Mouse (Mus musculus) heart, postnatal 0 days (tissue): Measurements from ENCODE around the gene Meaf6.

Experiments used
- CTCF ChIP-seq: IDR thresholded peaks from 2 replicates; pipeline ENCODE4 v1.5.1; 2016; ENCODE audit warnings: antibody characterized with exemption, control low read depth, low read depth
- EP300 ChIP-seq: IDR thresholded peaks from 2 replicates; pipeline ENCODE4 v1.6.1; 2016; ENCODE audit warnings: antibody characterized with exemption, low read depth

- no peak for TF ChIP-seq CTCF
- TF ChIP-seq EP300 = no peak
Measured at GRCm38 (mm10) chr4:125122431-125123278, 37.7 kb downstream of the Meaf6 start.
